Mouse (Mus musculus) liver, embryonic 12.5 days (tissue): ENCODE data around the gene Btbd2. TPM values are rescaled to one million over a fixed set of nuclear protein-coding genes. Genes with fewer than 3 reads are reported as not detected.
A peak's percentile ranks its signal among the peaks of the same experiment; 100 is the strongest.

Source experiments
- ATAC-seq: fragments of 200-750 bp; cut with Nextera tagmentation; 2 replicates; pipeline ENCODE4 v1.8.0; 2017; ENCODE audit warnings: moderate number of reproducible peaks, mild to moderate bottlenecking, moderate library complexity
- H3K27ac ChIP-seq: fragments of 300-500 bp; sonication (generic); 2 replicates; pipeline ENCODE4 v1.5.1; 2016; ENCODE audit warnings: mild to moderate bottlenecking
- H3K27me3 ChIP-seq: fragments of 300-500 bp; sonication (generic); replicated peaks from 2 replicates; pipeline ENCODE4 v1.6.1; 2016; ENCODE audit warnings: mild to moderate bottlenecking, moderate library complexity
- H3K36me3 ChIP-seq: fragments of 300-500 bp; sonication (generic); 2 replicates; pipeline ENCODE4 v1.6.1; 2016; ENCODE audit warnings: mild to moderate bottlenecking, moderate library complexity
- H3K4me1 ChIP-seq: fragments of 300-500 bp; sonication (generic); 2 replicates; pipeline ENCODE4 v1.6.1; 2016
- H3K4me2 ChIP-seq: fragments of 300-500 bp; sonication (generic); 2 replicates; pipeline ENCODE4 v1.6.1; 2016; ENCODE audit warnings: mild to moderate bottlenecking, moderate library complexity
- H3K4me3 ChIP-seq: fragments of 300-500 bp; sonication (generic); 2 replicates; pipeline ENCODE4 v1.5.1; 2016; ENCODE audit warnings: mild to moderate bottlenecking, moderate library complexity
- H3K9ac ChIP-seq: fragments of 300-500 bp; sonication (generic); 2 replicates; pipeline ENCODE4 v1.6.1; 2016; ENCODE audit warnings: mild to moderate bottlenecking, moderate library complexity
- H3K9me3 ChIP-seq: fragments of 300-500 bp; sonication (generic); replicated peaks from 2 replicates; pipeline ENCODE4 v1.6.1; 2016; ENCODE audit warnings: mild to moderate bottlenecking, moderate library complexity
- WGBS: fragments of 180-500 bp; shearing (Covaris S2); methylation state at CpG from one replicate; pipeline ENCODE4 v1.1.7; 2016; ENCODE audit not compliant: insufficient replicate concordance; 5-methylcytosine and 5-hydroxymethylcytosine counted together
- polyA plus RNA-seq: library from polyadenylated mRNA; unstranded; fragments of >200 nt; fragmentation: Nextera tagmentation; extraction: Ambion mirVana; gene quantifications from 2 replicates; pipeline ENCODE4 v1.2.1, GENCODE M21; 2016

Gene Btbd2
- 26.0 and 27.3 TPM in 2 replicates for polyA plus RNA-seq

DNA sequence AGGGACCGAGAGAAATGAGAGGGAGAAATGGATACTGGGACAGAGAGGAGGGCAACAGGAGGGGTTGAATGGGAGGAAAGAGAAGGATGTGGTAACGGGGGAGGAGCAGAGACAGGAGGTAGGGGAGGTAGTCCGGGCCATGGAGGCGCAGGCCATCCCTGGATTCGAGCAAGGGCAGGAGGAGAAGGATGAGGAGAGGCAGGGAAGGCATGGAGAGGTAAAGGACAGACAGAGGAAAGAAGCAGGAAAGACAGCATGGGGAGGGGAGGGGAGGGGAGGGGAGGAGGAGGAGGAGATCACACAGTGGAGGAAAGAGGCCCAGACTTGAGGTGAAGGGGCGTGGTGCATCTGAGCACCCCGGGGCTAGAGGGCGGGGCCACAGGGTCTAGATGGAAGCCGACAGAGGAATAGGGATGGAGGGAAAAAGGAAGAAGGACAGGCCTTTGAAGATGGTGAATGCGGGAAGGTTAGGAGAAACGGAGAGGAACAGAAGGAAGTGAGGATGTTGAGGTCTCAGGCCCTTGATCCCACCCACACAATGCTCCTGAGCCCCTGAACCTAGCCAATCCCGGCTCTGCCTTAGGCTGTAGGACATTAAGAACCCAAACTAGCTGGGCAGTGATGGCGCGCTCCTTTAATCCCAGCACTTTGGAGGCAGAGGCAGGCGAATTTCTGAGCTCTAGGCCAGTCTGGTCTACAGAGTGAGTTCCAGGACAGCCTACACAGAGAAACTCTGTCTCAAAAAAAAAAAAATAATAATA lies at the start of gene Btbd2:
TSS of gene Btbd2 (minus strand) at position 209 of the 761 bp plus-strand sequence.
- H3K4me2 ChIP-seq: peak within 1 kb of the TSS; percentile 98
- no peaks in the 10 kb centered on the region for H3K36me3 ChIP-seq
- 36% methylated on average over 15 of the region's 15 CpGs for WGBS
- peak within 1 kb of the TSS; percentile 84 for H3K4me3 ChIP-seq
- no peaks in the 10 kb centered on the region for H3K27me3 ChIP-seq
- H3K9me3 ChIP-seq: no peaks in the 10 kb centered on the region
- peak; percentile 61 for ATAC-seq
- H3K9ac ChIP-seq: peak within 1 kb of the TSS; percentile 96
- peaks cover 70% of the 10 kb centered on the region for H3K4me1 ChIP-seq
- peak within 1 kb of the TSS; percentile 88 for H3K27ac ChIP-seq

DNA sequence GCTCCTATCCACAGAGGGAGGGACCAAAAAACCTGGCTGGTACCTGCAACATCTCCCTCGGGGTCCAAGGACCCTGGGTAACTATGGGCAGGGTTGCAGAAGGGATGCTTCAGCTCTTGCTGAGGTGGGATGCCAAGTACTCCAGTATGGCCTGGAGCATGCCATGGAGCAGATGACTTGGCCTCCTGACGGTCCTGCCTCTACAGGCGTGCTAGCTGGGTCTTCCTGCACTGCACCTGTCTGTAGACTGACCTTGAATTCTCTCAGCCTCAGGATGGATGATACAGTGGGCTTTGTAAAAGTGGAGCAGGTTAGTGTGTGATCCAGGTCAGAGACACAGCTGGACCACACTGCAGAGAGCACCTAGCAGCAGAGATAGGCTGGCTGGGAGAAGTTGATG lies 48.6 kb upstream of the Btbd2 start:
- Histone ChIP-seq H3K9me3 (no peaks in the 10 kb centered on the region), H3K27me3 (no peaks in the 10 kb centered on the region), H3K36me3 (peaks cover 56% of the 10 kb centered on the region), H3K4me2 (no peak overlapping the region), H3K27ac (0 out of 2 replicates have a peak overlapping the region, but pooled peaks have one; percentile 15), H3K4me3 (no peak overlapping the region), H3K4me1 (peaks cover 42% of the 10 kb centered on the region), H3K9ac (peak overlapping the region; percentile 13; the same call in 1 of the 2 replicates)
- WGBS: 72% methylated on average over 3 of the region's 3 CpGs
- no peak for ATAC-seq

DNA sequence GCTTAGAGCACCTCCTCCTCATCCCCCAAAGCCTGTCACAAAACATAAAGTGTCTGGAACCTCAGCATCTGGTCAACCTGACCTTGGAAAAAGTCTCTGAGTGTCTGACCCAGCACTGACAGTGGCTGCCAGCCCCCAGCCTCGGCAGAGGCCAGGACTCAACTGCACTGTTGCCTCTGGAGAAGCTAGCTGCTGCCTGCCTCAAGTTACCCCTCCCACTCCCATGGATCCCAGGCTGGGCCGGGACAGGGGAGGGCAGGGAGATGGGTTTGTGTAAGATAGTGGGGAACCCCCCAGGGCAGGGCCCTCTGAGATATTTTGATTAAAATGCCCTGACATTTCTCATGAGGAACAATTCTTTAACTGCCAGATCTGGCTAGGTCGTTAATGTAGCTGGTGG lies 48.2 kb upstream of the Btbd2 start:
- peaks cover 52% of the 10 kb centered on the region for H3K36me3 ChIP-seq

DNA sequence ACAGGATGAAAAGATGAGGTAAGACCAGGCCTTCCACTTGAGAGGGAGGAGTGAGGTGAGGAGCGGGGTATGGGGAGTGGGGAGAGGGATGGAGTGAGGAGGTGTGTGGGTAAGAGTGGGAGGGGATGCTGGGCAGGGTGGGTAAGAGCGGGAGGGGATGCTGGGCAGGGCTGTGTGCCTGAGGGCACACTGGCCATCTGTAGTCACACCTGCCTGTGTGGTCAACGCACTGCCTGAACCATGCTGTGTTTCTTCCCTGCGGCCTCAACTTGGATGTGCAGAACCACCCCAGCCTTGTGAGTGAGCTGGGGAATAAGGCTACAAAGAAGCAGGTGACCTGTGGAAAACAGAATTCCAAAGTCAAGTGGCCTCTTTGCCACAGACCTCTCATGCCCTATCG lies 47.5 kb upstream of the Btbd2 start:
- H3K36me3 ChIP-seq: peaks cover 50% of the 10 kb centered on the region
- 88% methylated on average over 5 of the region's 5 CpGs for WGBS
- no peak overlapping the region for H3K4me2 ChIP-seq
- H3K27me3 ChIP-seq: no peaks in the 10 kb centered on the region
- H3K4me1 ChIP-seq: peaks cover 53% of the 10 kb centered on the region
- H3K9me3 ChIP-seq: no peaks in the 10 kb centered on the region
- ATAC-seq: no peak
- H3K9ac ChIP-seq: no peak overlapping the region
- H3K27ac ChIP-seq: no peak overlapping the region
- no peak overlapping the region for H3K4me3 ChIP-seq

More for the DNA sequence above, 48.2 kb upstream of the Btbd2 start:
- H3K4me2 ChIP-seq: no peak overlapping the region
- H3K4me3 ChIP-seq: no peak overlapping the region
- peaks cover 46% of the 10 kb centered on the region for H3K4me1 ChIP-seq
- H3K9me3 ChIP-seq: no peaks in the 10 kb centered on the region
- 46% methylated on average over 3 of the region's 3 CpGs for WGBS
- no peaks in the 10 kb centered on the region for H3K27me3 ChIP-seq
- H3K27ac ChIP-seq: no peak overlapping the region
- H3K9ac ChIP-seq: peak overlapping the region; percentile 13; the same call in 1 of the 2 replicates
- no peak for ATAC-seq

DNA sequence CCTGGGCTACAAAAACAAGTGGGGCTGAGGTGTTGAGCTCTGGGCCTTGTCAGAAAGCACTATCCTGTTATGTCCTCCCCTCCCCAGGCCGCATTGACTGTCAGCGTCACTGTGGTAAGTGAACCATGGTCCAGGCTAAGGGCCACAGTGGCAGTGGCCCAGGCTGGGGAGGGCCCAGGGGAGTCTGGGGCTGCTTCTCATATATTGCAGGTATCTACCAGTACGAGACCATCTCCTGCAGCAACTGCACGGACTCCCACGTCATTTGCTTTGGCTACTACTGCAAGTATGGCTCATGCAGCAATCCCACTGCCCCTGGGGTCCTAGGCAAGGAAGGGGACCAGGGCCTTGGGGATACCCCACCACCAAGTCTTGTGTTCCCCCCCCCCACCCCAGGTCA lies 46.8 kb upstream of the Btbd2 start:
- H3K9ac ChIP-seq: peak overlapping the region; percentile 77
- peak overlapping the region; percentile 97 for H3K27ac ChIP-seq
- H3K9me3 ChIP-seq: no peaks in the 10 kb centered on the region
- H3K27me3 ChIP-seq: no peaks in the 10 kb centered on the region
- 80% methylated on average over 5 of the region's 5 CpGs for WGBS
- ATAC-seq: no peak
- peaks cover 50% of the 10 kb centered on the region for H3K36me3 ChIP-seq
- peaks cover 60% of the 10 kb centered on the region for H3K4me1 ChIP-seq
- H3K4me3 ChIP-seq: peak overlapping the region; percentile 65
- peak overlapping the region; percentile 96 for H3K4me2 ChIP-seq

DNA sequence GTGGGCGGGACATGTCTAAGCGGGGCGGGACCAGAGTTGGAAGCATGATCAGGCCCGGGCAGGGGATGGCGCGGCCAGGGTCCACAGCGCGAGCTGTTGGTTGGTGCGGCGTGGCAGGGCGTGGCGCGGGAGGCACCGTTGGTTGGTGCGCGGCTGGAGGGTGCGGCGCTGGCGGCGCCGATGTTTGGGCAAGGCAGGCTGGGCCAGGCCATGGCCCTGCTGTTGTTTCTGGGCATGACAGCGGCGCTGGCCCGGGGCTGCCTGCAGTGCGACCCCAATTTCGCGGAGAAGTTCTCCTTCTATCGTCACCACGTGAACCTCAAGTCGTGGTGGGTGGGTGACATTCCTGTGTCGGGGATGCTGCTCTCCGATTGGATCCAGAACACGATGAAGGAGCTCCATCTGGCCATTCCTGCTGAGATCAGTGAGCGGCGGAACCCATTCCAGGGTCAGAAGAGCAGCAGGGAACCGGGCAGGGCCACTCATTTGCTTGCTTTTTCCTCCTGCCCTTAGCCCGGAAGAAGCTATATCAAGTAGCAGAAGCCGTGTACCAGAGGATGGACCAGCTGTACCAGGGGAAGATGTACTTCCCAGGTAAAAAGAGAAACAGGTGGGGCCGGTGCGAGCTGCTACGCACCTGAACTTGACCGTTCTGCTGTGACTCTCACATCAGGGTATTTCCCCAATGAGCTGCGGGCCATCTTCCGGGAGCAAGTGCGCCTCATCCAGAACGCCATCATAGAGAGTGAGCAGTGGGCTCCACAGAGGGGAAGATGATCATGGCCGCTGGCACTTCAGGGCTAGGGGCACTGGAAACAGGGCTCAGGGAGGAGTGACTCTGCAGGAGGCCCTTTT lies 45.9 kb upstream of the Btbd2 start:
- peaks cover 69% of the 10 kb centered on the region for H3K4me1 ChIP-seq
- ATAC-seq: peak; percentile 79
- H3K36me3 ChIP-seq: peaks cover 45% of the 10 kb centered on the region
- WGBS: 2% methylated on average over 47 of the region's 47 CpGs
- H3K27ac ChIP-seq: peak overlapping the region; percentile 97
- H3K9me3 ChIP-seq: no peaks in the 10 kb centered on the region
- peak overlapping the region; percentile 77 for H3K9ac ChIP-seq
- peak overlapping the region; percentile 96 for H3K4me2 ChIP-seq
- H3K27me3 ChIP-seq: no peaks in the 10 kb centered on the region
- peak overlapping the region; percentile 65 for H3K4me3 ChIP-seq

DNA sequence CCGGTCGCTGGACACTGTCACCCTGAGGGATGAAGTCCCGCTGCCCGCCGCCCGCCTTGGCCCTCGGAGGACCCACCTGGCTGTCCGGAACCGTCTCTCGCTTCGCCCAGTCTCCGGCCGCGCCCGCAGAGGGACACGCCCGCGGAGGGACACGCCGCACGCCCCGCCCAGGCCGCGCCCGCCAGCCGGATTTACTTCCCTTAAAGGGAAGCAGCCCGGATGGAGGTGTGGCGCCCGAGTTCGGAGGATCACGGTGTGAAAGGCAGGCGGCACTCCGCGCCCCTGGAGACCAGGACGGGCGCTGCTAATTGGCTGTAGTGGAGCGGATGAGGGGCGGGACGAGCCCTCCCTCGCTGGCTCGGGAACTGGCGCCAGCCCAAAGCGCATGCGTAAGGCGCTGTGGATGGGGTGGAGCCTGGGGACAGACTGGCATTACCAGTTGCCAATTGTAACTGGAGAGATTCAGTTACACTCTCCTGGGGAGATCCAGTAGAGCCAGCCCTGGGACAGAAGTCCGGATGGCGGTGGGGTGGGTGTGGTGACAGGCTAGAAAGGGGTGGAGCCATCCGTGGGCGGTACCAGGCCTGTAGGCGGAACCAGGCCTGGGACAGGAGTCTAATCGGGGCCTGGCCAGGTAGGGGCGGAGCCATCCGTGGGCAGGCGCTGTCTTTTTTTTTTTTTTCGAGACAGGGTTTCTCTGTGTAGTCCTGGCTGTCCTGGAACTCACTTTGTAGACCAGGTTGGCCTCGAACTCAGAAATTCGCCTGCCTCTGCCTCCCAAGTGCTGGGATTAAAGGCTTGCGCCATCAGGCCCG lies 45.1 kb upstream of the Btbd2 start, which contains the start of the genes Mob3a and Izumo4:
TSS of gene Mob3a (minus strand) at position 257 of the 815 bp plus-strand sequence.
TSS of gene Izumo4 (plus strand) at position 464 of the 815 bp plus-strand sequence.
- Histone ChIP-seq H3K4me2 (peak within 1 kb of the TSS; percentile 96), H3K4me3 (peak within 1 kb of the TSS; percentile 65), H3K9me3 (no peaks in the 10 kb centered on the region), H3K36me3 (peaks cover 37% of the 10 kb centered on the region), H3K27ac (peak within 1 kb of the TSS; percentile 97), H3K27me3 (no peaks in the 10 kb centered on the region), H3K4me1 (peaks cover 77% of the 10 kb centered on the region), H3K9ac (peak within 1 kb of the TSS; percentile 77)
- WGBS: under 1% methylated on average over 59 of the region's 59 CpGs
- peak; percentile 83 for ATAC-seq

DNA sequence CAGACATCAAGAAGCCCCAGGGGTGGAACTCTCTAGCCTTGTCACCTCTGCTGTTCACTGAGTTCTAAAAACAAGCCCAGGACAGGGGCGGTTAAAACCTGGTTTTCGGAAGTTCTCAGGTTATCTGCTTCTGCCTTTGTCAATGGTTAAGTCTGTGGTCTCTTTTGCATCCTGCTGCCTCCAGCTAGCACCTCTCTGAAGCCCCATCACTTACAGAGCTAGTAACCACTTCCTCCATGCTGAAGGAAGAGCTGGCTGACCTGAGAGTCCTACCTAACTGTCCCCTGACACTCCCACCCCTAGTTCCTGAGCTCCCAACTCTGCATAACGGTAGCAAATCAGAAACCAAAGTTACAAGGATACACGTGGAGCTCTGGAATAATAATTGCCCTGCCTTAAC lies 43.9 kb upstream of the Btbd2 start:
- H3K4me2 ChIP-seq: peak overlapping the region; percentile 96
- WGBS: 11% methylated on average over 4 of the region's 4 CpGs
- ATAC-seq: no peak
- peak overlapping the region; percentile 77 for H3K9ac ChIP-seq
- H3K27ac ChIP-seq: peak overlapping the region; percentile 97
- H3K27me3 ChIP-seq: no peaks in the 10 kb centered on the region
- H3K36me3 ChIP-seq: peaks cover 25% of the 10 kb centered on the region
- peak overlapping the region; percentile 65 for H3K4me3 ChIP-seq
- no peaks in the 10 kb centered on the region for H3K9me3 ChIP-seq
- H3K4me1 ChIP-seq: peaks cover 87% of the 10 kb centered on the region

DNA sequence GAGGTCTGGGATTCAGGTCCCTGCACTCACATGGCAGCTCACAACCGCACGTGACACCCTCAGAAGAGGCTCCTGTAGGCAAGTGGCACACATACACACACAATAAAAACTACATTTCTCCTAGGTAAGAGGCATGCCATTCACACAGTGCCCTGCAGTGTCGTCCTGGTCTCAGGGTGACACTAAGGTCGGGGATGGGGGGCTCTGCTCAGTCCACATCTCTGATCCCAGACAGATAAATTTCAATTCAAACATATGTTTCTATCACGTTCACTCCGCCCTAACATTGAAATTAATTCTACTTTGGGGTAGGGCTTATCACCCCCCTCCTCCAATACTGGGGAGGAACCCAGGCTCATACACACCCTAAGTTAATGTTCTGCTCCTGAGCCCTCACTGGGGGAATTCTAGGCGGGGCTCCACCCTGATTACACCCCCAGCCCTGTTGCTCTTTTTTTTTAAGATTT lies 43.2 kb upstream of the Btbd2 start:
- H3K27ac ChIP-seq: peak overlapping the region; percentile 97
- H3K4me1 ChIP-seq: peaks cover 87% of the 10 kb centered on the region
- H3K36me3 ChIP-seq: peaks cover 18% of the 10 kb centered on the region
- peak overlapping the region; percentile 65 for H3K4me3 ChIP-seq
- peak overlapping the region; percentile 77 for H3K9ac ChIP-seq
- H3K4me2 ChIP-seq: peak overlapping the region; percentile 96
- no peaks in the 10 kb centered on the region for H3K27me3 ChIP-seq
- no peak for ATAC-seq
- H3K9me3 ChIP-seq: no peaks in the 10 kb centered on the region
- 51% methylated on average over 7 of the region's 7 CpGs for WGBS

DNA sequence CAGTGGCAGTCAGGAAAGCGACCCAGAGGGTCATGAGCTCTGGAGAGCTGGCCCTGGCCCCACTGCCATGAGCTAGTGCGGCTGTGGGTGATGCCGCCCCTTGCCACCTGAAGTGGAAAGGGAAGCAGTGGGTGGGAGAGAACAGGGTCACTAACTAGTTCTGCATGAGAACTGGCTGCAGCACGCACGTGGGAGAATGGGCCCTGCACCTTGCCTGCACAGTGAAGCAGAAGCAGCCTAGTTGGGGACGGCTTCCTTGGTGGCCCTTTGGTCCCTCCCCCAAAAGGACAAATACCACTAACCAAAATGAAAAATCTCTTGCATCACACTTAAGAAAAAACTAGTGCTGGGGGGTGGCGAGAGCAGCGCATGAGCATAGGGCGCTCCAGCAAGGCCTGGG lies 41.7 kb upstream of the Btbd2 start:
- H3K27ac ChIP-seq: peak overlapping the region; percentile 97
- ATAC-seq: no peak

DNA sequence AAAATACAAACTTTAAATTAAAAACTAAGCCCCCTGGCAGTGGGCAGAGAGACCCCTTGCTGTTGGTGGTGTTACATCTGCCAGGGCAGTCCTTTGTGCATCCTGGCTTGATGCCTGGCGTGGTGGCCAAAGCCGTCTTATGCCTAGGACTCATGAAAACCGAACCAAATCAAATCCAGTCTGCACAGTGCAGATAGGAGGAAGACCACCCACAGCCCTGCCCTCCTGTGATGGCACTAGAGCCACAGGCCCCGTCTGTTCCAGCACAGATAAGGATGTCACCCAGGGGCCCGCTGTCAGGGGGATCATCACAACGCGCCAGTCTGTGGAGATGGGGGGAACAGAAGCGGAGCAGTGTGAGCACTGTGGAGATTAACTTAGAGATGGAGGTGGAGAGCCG lies 40.9 kb upstream of the Btbd2 start:
- peak overlapping the region; percentile 44 for H3K4me3 ChIP-seq

More for the DNA sequence above, 41.7 kb upstream of the Btbd2 start:
- WGBS: 62% methylated on average over 9 of the region's 9 CpGs
- Histone ChIP-seq H3K36me3 (peaks cover 30% of the 10 kb centered on the region), H3K4me3 (peak overlapping the region; percentile 44), H3K27me3 (no peaks in the 10 kb centered on the region), H3K9ac (peak overlapping the region; percentile 69), H3K4me2 (peak overlapping the region; percentile 96), H3K4me1 (peaks cover 89% of the 10 kb centered on the region), H3K9me3 (no peaks in the 10 kb centered on the region)

More for the DNA sequence above, 40.9 kb upstream of the Btbd2 start:
- peaks cover 34% of the 10 kb centered on the region for H3K36me3 ChIP-seq
- peak overlapping the region; percentile 96 for H3K4me2 ChIP-seq
- H3K9me3 ChIP-seq: no peaks in the 10 kb centered on the region
- no peaks in the 10 kb centered on the region for H3K27me3 ChIP-seq
- peak; percentile 74 for ATAC-seq
- peaks cover 89% of the 10 kb centered on the region for H3K4me1 ChIP-seq
- 20% methylated on average over 9 of the region's 9 CpGs for WGBS
- H3K27ac ChIP-seq: peak overlapping the region; percentile 97
- H3K9ac ChIP-seq: peak overlapping the region; percentile 69
